Mouse (Mus musculus) kidney, adult 2 months (tissue): ENCODE measurements around the gene Khdc4.

Experiments used
- CTCF ChIP-seq: fragments of 200-500 bp; conservative IDR thresholded peaks from 2 replicates; pipeline ENCODE4 v1.5.1; 2011; ENCODE audit warnings: low read depth, mild to moderate bottlenecking, control low read depth, low read length, moderate library complexity, mixed read lengths; ENCODE audit not compliant: insufficient read depth, insufficient read length
- POLR2A ChIP-seq: fragments of 200-500 bp; IDR thresholded peaks from one replicate; pipeline ENCODE4 v1.6.1; 2011; ENCODE audit warnings: low read depth, low read length, control low read depth

GRCm38 (mm10) chr3:88643078-88643477 is 42.5 kb upstream of the Khdc4 start:
- TF ChIP-seq CTCF: no peak
- no peak for TF ChIP-seq POLR2A
